Mouse (Mus musculus): ENCODE results near the gene Nkx2-4. TPM values are rescaled to one million over a fixed set of nuclear protein-coding genes. Genes with fewer than 3 reads are reported as not detected.

The Nkx2-4 gene
- 0.06 TPM in 1 of 2 replicates, not detected in the other for polyA plus RNA-seq (2012; rRNA removed)

DNA sequence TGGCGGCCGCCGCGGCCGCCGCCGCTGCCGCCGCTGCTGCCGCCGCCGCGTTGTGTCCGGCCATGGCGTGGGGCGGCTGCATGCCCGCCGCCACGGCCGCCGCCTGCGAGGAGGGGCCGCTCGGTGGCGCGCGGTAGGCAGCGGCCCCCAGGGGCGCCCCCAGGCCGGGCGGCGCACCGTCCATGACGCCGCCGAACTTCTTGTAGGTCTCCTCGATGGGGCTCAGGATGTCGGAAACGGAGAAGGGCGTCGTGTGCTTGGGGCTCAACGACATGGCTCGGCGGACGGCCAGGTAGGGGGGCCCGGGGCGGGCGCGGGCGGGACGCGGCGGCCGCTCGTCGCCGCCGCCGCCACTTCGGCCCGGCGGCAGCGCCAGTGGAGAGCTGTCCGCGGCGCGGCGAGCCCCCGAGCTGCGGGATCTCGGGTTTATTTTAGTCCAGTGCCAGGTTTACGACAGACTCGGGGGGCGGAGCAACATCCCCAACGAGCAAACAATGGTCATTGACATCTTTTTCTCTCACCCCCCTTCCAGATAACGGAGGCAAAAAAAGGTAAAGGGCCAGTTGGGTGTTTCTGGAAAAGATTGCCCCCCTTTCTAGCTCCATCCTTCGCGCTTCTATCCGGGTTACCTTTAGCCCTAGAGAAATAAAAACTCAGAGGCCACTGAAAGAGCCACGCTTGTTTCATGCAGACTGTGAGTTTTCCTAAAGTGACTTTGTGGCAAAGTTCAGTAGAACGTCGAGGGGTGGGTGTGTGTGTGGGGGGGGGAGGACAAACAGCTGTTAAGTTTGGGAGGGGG lies at the start of gene Nkx2-4:
Gene Nkx2-4, minus strand, starts transcription at position 374 of the 799 bp plus-strand sequence.
- WGBS, result under 1% methylated on average over 78 of the region's 82 CpGs
- peak within 1 kb of the TSS; percentile 23 for H3K4me3 ChIP-seq (replicated peaks; ENCODE audit: extremely low read depth, low read depth, low read length)
- no peaks in the 10 kb centered on the region for H3K4me1 ChIP-seq (ENCODE audit: control insufficient read depth, insufficient read depth, low read length)
- DNase-seq, result peak; percentile 14
- TF ChIP-seq POLR2A (IDR thresholded peaks at IDR 0.05; ENCODE audit: borderline replicate concordance, extremely low read depth, low read depth, low read length) (no peak), CTCF (IDR thresholded peaks at IDR 0.05; ENCODE audit: insufficient read depth, low read length) (no peak)

DNA sequence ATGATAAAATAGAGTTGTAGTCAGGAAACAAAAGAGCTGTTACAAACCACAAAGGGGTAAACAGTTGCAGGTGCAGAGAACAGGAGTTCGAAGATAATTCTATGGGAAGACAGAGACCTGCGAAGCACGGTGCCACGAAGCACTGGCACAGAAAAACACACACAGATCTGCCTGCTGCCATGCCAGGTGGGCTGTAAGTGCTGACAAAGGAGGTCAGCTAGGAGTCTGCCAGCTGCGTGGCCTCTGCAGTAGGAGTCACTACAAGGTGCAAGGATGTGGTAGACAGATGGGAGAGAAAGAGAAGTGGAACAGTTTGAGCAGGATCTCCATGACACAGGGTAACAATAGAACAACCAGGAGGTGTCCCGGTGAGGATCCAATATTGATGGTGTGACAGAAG lies 42.1 kb upstream of the Nkx2-4 start:
- Histone ChIP-seq H3K4me3 (replicated peaks; ENCODE audit: extremely low read depth, low read depth, low read length) (no peak overlapping the region), H3K4me1 (ENCODE audit: control insufficient read depth, insufficient read depth, low read length) (no peaks in the 10 kb centered on the region)
- TF ChIP-seq POLR2A (IDR thresholded peaks at IDR 0.05; ENCODE audit: borderline replicate concordance, extremely low read depth, low read depth, low read length), result no peak
- no peak for TF ChIP-seq CTCF (IDR thresholded peaks at IDR 0.05; ENCODE audit: insufficient read depth, low read length)
- DNase-seq, result no peak
- WGBS, result 74% methylated on average over 6 of the region's 6 CpGs

DNA sequence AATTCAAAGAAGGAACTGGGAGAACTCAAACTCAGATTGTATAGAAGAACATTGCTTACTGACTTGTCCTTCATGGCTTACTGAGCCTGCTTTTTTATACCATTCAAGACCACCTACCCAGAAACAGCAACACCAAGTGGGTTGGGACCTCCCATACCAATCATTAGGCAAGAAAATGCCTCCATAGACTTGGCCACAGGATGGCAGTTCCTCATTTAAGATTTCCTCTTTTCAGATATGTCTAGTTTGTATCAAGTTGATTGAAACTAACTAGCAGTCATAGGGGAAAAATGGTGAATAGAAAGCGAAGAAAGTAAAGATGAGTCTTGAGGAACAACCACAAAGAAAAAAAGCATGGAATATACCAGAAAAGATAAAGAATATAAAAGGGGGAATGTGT lies 34.5 kb upstream of the Nkx2-4 start:
- Histone ChIP-seq H3K4me1 (ENCODE audit: control insufficient read depth, insufficient read depth, low read length) (no peaks in the 10 kb centered on the region), H3K4me3 (replicated peaks; ENCODE audit: extremely low read depth, low read depth, low read length) (no peak overlapping the region)
- no peak for TF ChIP-seq CTCF (IDR thresholded peaks at IDR 0.05; ENCODE audit: insufficient read depth, low read length)
- no peak for TF ChIP-seq POLR2A (IDR thresholded peaks at IDR 0.05; ENCODE audit: borderline replicate concordance, extremely low read depth, low read depth, low read length)
- DNase-seq, result no peak
- 80% methylated on average over 1 of the region's 1 CpGs for WGBS

DNA sequence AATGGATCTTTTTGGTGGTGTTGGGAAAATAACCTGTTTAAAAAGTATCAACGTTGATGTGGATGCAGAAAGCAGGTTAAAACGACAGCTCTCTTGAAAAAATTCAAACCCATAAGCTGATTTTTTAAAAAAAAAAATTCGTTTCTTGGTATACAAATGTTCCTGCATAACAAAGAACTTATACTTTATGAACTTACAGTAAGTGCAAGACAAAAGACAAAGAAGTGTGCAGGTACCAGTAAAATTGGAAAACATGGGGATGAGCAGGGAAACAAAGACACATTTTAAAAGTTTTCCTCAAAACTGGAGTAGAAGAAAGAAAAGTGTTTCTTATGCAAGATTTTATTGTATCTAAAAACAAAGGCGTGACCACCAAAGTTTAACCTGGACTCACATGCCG lies 1.2 kb upstream of the Nkx2-4 start:
- Histone ChIP-seq H3K4me1 (ENCODE audit: control insufficient read depth, insufficient read depth, low read length) (no peaks in the 10 kb centered on the region), H3K4me3 (replicated peaks; ENCODE audit: extremely low read depth, low read depth, low read length) (no peak overlapping the region)
- WGBS, result 21% methylated on average over 5 of the region's 5 CpGs
- no peak for DNase-seq
- TF ChIP-seq POLR2A (IDR thresholded peaks at IDR 0.05; ENCODE audit: borderline replicate concordance, extremely low read depth, low read depth, low read length) (no peak), CTCF (IDR thresholded peaks at IDR 0.05; ENCODE audit: insufficient read depth, low read length) (no peak)

DNA sequence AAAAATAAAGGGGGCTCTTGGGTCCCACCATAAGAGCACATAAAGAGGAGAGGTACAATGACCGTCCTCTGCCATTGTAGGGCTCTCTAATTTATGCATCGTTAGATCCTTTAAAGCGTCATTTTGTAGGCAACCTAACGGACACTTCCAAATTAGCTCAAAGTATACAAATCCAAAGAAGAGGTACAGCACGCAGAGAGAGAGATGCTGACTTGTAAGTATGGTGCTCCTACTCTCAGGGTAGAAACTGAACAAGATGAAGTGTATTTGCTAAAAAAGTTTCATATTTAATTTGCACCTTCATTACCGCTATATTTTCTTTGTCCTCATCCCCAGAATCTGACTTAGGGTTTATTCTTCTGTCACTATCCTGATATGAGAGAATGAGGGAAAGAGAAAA lies 692 bp upstream of the Nkx2-4 start:
- TF ChIP-seq CTCF (IDR thresholded peaks at IDR 0.05; ENCODE audit: insufficient read depth, low read length) (no peak), POLR2A (IDR thresholded peaks at IDR 0.05; ENCODE audit: borderline replicate concordance, extremely low read depth, low read depth, low read length) (no peak)
- Histone ChIP-seq H3K4me3 (replicated peaks; ENCODE audit: extremely low read depth, low read depth, low read length) (no peak overlapping the region), H3K4me1 (ENCODE audit: control insufficient read depth, insufficient read depth, low read length) (no peaks in the 10 kb centered on the region)
- DNase-seq, result no peak
- WGBS, result 16% methylated on average over 6 of the region's 6 CpGs

DNA sequence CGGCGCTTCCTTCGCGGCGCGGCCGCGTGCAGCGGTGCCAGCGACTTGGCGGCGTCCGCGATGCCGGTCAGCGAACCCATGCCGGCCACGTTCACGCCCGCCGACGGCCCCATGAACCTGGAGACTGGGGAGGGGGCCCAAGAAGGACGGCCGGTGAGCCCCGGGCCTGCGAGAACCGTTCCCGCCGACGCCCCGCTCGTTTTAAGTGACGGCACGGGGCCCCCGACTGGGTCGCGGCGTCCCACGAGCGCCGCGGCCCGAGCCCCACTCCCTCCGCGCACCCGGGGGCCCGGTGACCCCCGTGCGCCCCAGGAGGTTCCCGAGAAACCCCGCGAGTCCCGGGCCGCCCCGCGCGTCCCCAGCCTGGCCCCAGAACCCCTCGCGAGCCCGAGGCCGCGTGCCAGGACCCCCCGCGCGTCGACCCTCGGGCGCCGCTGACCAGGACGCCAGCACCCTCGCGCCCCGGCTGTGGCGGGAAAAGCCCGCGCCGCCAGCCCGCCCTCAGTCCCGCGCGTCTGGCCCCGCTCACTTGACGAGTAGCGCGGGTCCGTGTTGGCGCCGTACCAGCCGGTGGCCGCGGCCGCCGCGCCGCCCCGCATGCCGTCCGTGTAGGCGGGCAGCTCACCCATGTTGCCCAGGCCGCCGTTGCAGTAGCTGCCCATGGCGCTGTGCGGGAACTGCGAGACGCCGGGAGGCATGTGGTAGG lies 726 bp downstream of the Nkx2-4 start:
- TF ChIP-seq CTCF (IDR thresholded peaks at IDR 0.05; ENCODE audit: insufficient read depth, low read length) (no peak), POLR2A (IDR thresholded peaks at IDR 0.05; ENCODE audit: borderline replicate concordance, extremely low read depth, low read depth, low read length) (no peak)
- DNase-seq, result peak; percentile 12
- WGBS, result 2% methylated on average over 105 of the region's 106 CpGs
- Histone ChIP-seq H3K4me3 (replicated peaks; ENCODE audit: extremely low read depth, low read depth, low read length) (peak overlapping the region; percentile 23), H3K4me1 (ENCODE audit: control insufficient read depth, insufficient read depth, low read length) (no peaks in the 10 kb centered on the region)

DNA sequence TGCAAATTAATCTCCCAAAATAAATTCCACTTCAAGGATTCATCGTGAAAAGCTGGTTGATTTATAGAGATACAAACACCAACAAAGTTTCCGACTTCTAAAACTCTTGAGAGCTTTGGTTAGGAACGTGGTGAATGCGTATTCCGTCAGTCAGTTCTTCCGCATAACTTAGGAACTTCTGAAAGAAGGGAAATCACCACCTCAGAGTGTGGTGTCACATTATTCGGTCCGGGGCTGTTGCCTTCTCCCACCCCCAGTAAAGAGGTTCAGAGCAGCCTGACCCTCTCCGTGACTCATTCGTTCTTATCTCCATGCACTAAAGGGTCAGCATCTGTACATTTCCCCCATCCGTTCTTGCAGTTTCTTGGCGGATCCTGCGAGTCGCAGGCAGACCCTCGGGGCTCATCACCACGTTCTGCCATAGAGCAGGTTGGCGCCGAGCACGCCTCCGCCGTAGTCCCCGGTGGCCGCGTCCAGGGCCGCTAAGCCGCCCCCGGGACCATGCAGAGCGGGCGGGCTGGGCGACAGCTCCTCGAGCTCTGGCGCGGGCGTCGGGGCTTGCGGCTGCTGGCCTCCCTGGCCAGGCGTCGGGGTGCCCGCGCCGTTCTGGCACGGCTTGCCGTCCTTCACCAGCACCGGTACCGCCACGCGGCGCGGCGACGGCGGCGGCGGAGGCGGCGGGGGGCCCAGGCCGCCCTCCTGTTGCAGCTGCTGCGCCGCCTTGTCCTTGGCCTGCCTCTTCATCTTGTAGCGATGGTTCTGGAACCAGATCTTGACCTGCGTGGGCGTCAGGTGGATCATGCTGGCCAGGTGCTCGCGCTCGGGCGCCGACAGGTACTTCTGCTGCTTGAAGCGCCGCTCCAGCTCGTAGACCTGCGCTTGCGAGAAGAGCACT lies 1.5 kb downstream of the Nkx2-4 start:
- peak; percentile 37 for DNase-seq
- H3K4me3 ChIP-seq (replicated peaks; ENCODE audit: extremely low read depth, low read depth, low read length), result no peak overlapping the region

DNA sequence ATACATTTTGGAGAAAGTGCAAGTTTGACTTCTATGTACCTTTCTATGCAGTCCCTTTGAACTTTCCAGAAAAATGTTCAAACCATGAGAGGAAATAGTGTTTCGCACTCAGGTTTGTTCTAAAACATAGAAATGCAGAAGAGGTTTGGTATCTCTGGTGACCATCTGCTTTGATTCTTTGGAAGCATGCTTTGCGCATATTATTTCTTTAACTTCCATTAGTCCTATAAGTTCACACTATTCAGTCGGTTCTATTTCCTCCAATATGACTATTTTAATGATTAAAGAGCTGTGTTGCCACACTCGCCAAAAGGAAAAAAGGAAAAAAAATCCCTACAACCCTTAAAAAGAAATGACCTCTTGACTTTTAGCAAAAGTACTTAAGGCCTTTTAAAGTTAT lies 2.9 kb downstream of the Nkx2-4 start:
- TF ChIP-seq POLR2A (IDR thresholded peaks at IDR 0.05; ENCODE audit: borderline replicate concordance, extremely low read depth, low read depth, low read length) (no peak), CTCF (IDR thresholded peaks at IDR 0.05; ENCODE audit: insufficient read depth, low read length) (no peak)

More for the DNA sequence above, 1.5 kb downstream of the Nkx2-4 start:
- no peak for TF ChIP-seq POLR2A (IDR thresholded peaks at IDR 0.05; ENCODE audit: borderline replicate concordance, extremely low read depth, low read depth, low read length)
- no peak for TF ChIP-seq CTCF (IDR thresholded peaks at IDR 0.05; ENCODE audit: insufficient read depth, low read length)
- 3% methylated on average over 72 of the region's 72 CpGs for WGBS
- no peaks in the 10 kb centered on the region for H3K4me1 ChIP-seq (ENCODE audit: control insufficient read depth, insufficient read depth, low read length)

DNA sequence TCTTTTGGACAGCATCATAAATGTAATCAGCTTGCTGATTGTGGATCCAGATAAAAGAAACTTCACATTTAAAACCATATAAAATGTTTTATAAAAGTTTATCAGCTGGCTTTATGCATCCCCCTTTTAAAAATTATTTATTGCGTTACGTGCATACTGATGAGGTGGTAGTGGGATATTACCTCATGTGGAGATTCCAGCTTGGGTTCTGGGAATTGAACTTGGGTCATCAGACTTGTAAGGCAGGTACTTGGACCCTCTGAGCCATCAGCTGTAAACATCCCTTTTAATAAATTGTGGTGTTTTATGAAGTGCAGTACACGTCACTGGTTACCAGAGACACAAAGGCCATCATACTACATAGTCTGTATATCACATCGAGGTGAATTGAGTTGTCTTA lies 10.8 kb downstream of the Nkx2-4 start:
- no peak for DNase-seq
- Histone ChIP-seq H3K4me1 (ENCODE audit: control insufficient read depth, insufficient read depth, low read length) (no peaks in the 10 kb centered on the region), H3K4me3 (replicated peaks; ENCODE audit: extremely low read depth, low read depth, low read length) (no peak overlapping the region)
- 92% methylated on average over 4 of the region's 4 CpGs for WGBS
- TF ChIP-seq POLR2A (IDR thresholded peaks at IDR 0.05; ENCODE audit: borderline replicate concordance, extremely low read depth, low read depth, low read length) (no peak), CTCF (IDR thresholded peaks at IDR 0.05; ENCODE audit: insufficient read depth, low read length) (no peak)

More for the DNA sequence above, 2.9 kb downstream of the Nkx2-4 start:
- 74% methylated on average over 4 of the region's 4 CpGs for WGBS
- Histone ChIP-seq H3K4me3 (replicated peaks; ENCODE audit: extremely low read depth, low read depth, low read length) (no peak overlapping the region), H3K4me1 (ENCODE audit: control insufficient read depth, insufficient read depth, low read length) (no peaks in the 10 kb centered on the region)
- no peak for DNase-seq

All from lung, adult 2 months (tissue).